Comparison of ENCODE assay signal across 9 mouse cellular contexts in the genomic region with DNA sequence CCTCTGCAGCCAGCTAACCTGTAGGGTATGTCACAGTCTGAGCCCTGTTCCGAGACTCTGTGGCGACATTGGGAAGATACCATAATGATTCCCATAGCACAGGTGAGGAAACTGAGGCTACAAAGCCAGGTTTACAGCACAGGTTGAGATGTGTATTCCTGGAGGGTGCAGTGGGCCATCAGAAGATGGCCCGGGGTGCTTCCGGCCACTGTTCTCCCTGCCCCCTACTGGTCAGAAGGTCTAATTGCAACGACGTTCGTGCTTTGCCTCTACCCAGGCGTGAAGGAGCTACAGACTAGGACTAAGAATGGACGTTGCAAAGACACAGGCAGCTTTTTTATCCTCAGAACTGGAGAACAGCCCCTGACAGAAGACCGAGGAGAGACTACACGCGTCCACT. TPM values are rescaled to one million over a fixed set of nuclear protein-coding genes. Genes with fewer than 3 reads are reported as not detected.
DNase-seq lines count a peak whose midpoint lies in the region; ATAC-seq and TF ChIP-seq lines count a peak whose summit lies in the region.
"Had no signal": no experiment of that assay in that cellular context is flagged by ENCODE, and none has a peak within 500 bp of the region (broad histone marks: within the 10 kb centered on the region; RNA-seq: fewer than 3 reads in every experiment).

No protein-coding gene starts in this region.

- no peak overlapping the region for H3K4me2 ChIP-seq in lung, embryonic 14.5 days
- H3K4me2 ChIP-seq in kidney, embryonic 16.5 days (replicated peaks; ENCODE audit: low read depth, low read length): no peak overlapping the region

- WGBS in lung, embryonic 14.5 days: 38% methylated on average over 12 of the region's 12 CpGs
- 30% methylated on average over 12 of the region's 12 CpGs for WGBS in small intestine, adult 2 months
- WGBS in kidney, embryonic 16.5 days: 41% methylated on average over 12 of the region's 12 CpGs

- no peaks in the 10 kb centered on the region for H3K27me3 ChIP-seq in lung, embryonic 14.5 days (ENCODE audit: insufficient read depth, low read length)
- no peaks in the 10 kb centered on the region for H3K27me3 ChIP-seq in small intestine, adult 2 months (ENCODE audit: control insufficient read depth, insufficient read depth, low read length)
- H3K27me3 ChIP-seq in kidney, embryonic 16.5 days (ENCODE audit: insufficient read depth, low read length): peaks cover 3% of the 10 kb centered on the region; the same call in 1 of the 2 replicates

- peak; percentile 64 for TF ChIP-seq CTCF in lung, embryonic 14.5 days (IDR thresholded peaks at IDR 0.05; ENCODE audit: low read depth)
- TF ChIP-seq CTCF in small intestine, adult 2 months (IDR thresholded peaks at IDR 0.05; ENCODE audit: extremely low read depth, insufficient read length, insufficient replicate concordance, low read depth, low read length): peak; percentile 60; the same call in 1 of the 2 replicates

- peak; percentile 60 for DNase-seq in cerebellum, adult 9-10 months
- DNase-seq in cerebellum, postnatal 4 days (ENCODE audit: low spot score in 2 of 2): no peak
- DNase-seq in lung, embryonic 14.5 days: peak; percentile 19
- no peak for DNase-seq in lung, postnatal 10 days
- DNase-seq in cerebellum, postnatal 25 days: peak; percentile 18 to 61
- no peak for DNase-seq in layer of hippocampus, adult 9-11 months
- DNase-seq: lung, postnatal 36 days had no signal

- H3K4me3 ChIP-seq in lung, embryonic 14.5 days (ENCODE audit: low read depth, low read length): no peak overlapping the region
- no peak overlapping the region for H3K4me3 ChIP-seq in small intestine, adult 2 months (ENCODE audit: low read depth, low read length)
- no peak overlapping the region for H3K4me3 ChIP-seq in kidney, embryonic 16.5 days (ENCODE audit: low read length)

- no peak overlapping the region for H3K9ac ChIP-seq in lung, embryonic 14.5 days
- H3K9ac ChIP-seq in kidney, embryonic 16.5 days (replicated peaks; ENCODE audit: low read length): no peak overlapping the region

- TF ChIP-seq POLR2A in small intestine, adult 2 months (IDR thresholded peaks at IDR 0.05; ENCODE audit: low read depth, low read length): no peak

- H3K9me3 ChIP-seq in lung, embryonic 14.5 days (ENCODE audit: low read depth, low read length): no peaks in the 10 kb centered on the region
- H3K9me3 ChIP-seq in kidney, embryonic 16.5 days (ENCODE audit: low read length): no peaks in the 10 kb centered on the region

- H3K36me3 ChIP-seq in lung, embryonic 14.5 days (ENCODE audit: insufficient read depth): no peaks in the 10 kb centered on the region
- H3K36me3 ChIP-seq in small intestine, adult 2 months (ENCODE audit: control insufficient read depth, insufficient read depth, low read length): no peaks in the 10 kb centered on the region
- H3K36me3 ChIP-seq in kidney, embryonic 16.5 days (ENCODE audit: insufficient read depth, low read length): no peaks in the 10 kb centered on the region

- H3K4me1 ChIP-seq in lung, embryonic 14.5 days (ENCODE audit: insufficient read depth): no peaks in the 10 kb centered on the region
- no peaks in the 10 kb centered on the region for H3K4me1 ChIP-seq in small intestine, adult 2 months (ENCODE audit: control insufficient read depth, insufficient read depth, insufficient read length, low read length)
- no peaks in the 10 kb centered on the region for H3K4me1 ChIP-seq in kidney, embryonic 16.5 days (ENCODE audit: insufficient read depth, low read length)

- H3K27ac ChIP-seq in lung, embryonic 14.5 days (ENCODE audit: low read depth): no peak overlapping the region
- no peak overlapping the region for H3K27ac ChIP-seq in small intestine, adult 2 months (ENCODE audit: insufficient read depth, low read depth, low read length)
- no peak overlapping the region for H3K27ac ChIP-seq in kidney, embryonic 16.5 days (ENCODE audit: low read length)

- no peak for ATAC-seq in lung, embryonic 14.5 days (ENCODE audit: insufficient read depth)
- no peak for ATAC-seq in kidney, embryonic 16.5 days (ENCODE audit: low FRiP score, low TSS enrichment)

RNA-seq across cellular contexts. Expression of gene Rph3a, which starts 10.3 kb away (rescaled TPM):
- 0.09 TPM in 1 of 2 replicates, not detected in the other for polyA plus RNA-seq in lung, embryonic 14.5 days (2014; fragmentation: Nextera tagmentation; extraction: Ambion mirVana)
- 0.25 and 0.35 TPM in 2 replicates for polyA plus RNA-seq in small intestine, adult 2 months (2012; rRNA removed)
- 0.05 and 0.08 TPM in 2 replicates for polyA plus RNA-seq in kidney, embryonic 16.5 days (2015; fragmentation: Nextera tagmentation; extraction: Ambion mirVana)

Comparison
In these comparisons a context has a peak if more than half of its experiments do, and no peak if none do; other contexts are left out.
1. DNase-seq: peak in cerebellum, adult 9-10 months (single experiment), lung, embryonic 14.5 days (single experiment) and cerebellum, postnatal 25 days (2 of 2); none in cerebellum, postnatal 4 days (0 of 2), lung, postnatal 10 days (single experiment) and layer of hippocampus, adult 9-11 months (single experiment).